Mouse (Mus musculus): Measurements from ENCODE around the gene Gm21812. TPM values are rescaled to one million over a fixed set of nuclear protein-coding genes. Genes with fewer than 3 reads are reported as not detected.
"Not testable (repeated sequence)": the region's sequence is repeated elsewhere in the genome, so short reads cannot be mapped to it uniquely, and the experiment has no call there.

The Gm21812 gene
- not detected in 2 replicates for total RNA-seq (2021)
- long read RNA-seq, experiment 1, result 0 reads
- long read RNA-seq, experiment 2, result 0 reads

- not testable (repeated sequence) for DNase-seq
Observed at GRCm38 (mm10) chrY:9347084-9347483, at the start of gene Gm21812. Gm21812 (minus strand) TSS chrY:9347184.

Other genes starting within 250 kb of the Gm21812 start
- not detected in 2 replicates for gene Gm21292, start 213.3 kb downstream of the Gm21812 start, total RNA-seq (2021)
- gene Gm21721, start 145.0 kb downstream of the Gm21812 start, total RNA-seq (2021), result not detected in 2 replicates
- not detected in 2 replicates for gene Gm21874, start 69.0 kb upstream of the Gm21812 start, total RNA-seq (2021)

Measured in adrenal gland, postnatal 14 days (tissue).